Mouse (Mus musculus): ENCODE measurements around the gene Dixdc1. TPM values are rescaled to one million over a fixed set of nuclear protein-coding genes. Genes with fewer than 3 reads are reported as not detected.

The Dixdc1 gene
- total and polyA plus RNA-seq, 3 experiments = 0.07 TPM; not detected in 2

- DNase-seq (ENCODE audit: low read depth, low spot score) = no peak
- H3K4me3 ChIP-seq (ENCODE audit: control insufficient read depth in 1 of 2, insufficient read depth in 1 of 2, low read depth in 2 of 2, low read length in 2 of 2) = no peak overlapping the region
- H3K36me3 ChIP-seq (ENCODE audit: control insufficient read depth in 1 of 2, insufficient read depth in 2 of 2, low read length in 2 of 2) = no peaks in the 10 kb centered on the region
- no peaks in the 10 kb centered on the region for H3K79me2 ChIP-seq (ENCODE audit: control insufficient read depth, insufficient read depth, low read length, poor library complexity)
- H3K9me3 ChIP-seq (replicated peaks; ENCODE audit: insufficient read depth, low read length) = no peaks in the 10 kb centered on the region
- H3K4me1 ChIP-seq (ENCODE audit: control insufficient read depth in 1 of 2, insufficient read depth in 2 of 2, low read length in 2 of 2) = 0 out of 4 replicates have a peak, but pooled peaks cover 0 to 2% of the 10 kb centered on the region in 2 experiments
- H3K27me3 ChIP-seq (ENCODE audit: control insufficient read depth in 1 of 2, insufficient read depth in 2 of 2, low read length in 2 of 2) = peaks cover 0 to 10% of the 10 kb centered on the region in 2 experiments; a peak in 3 of 4 replicates
- no peak overlapping the region for H3K9ac ChIP-seq (ENCODE audit: control insufficient read depth, low read depth, low read length, poor library complexity, severe bottlenecking)
- TF ChIP-seq ZNF384 (IDR thresholded peaks at IDR 0.05; ENCODE audit: low read depth, low read length) (no peak), RAD21 (IDR thresholded peaks at IDR 0.05; ENCODE audit: low read depth, low read length) (no peak), JUND (IDR thresholded peaks at IDR 0.05; ENCODE audit: low read depth, low read length) (no peak), USF1 (IDR thresholded peaks at IDR 0.05; ENCODE audit: low read depth, low read length) (no peak), CHD2 (IDR thresholded peaks at IDR 0.05; ENCODE audit: low read length) (no peak), SIN3A (IDR thresholded peaks at IDR 0.05; ENCODE audit: low read length) (no peak), BHLHE40 (IDR thresholded peaks at IDR 0.05; ENCODE audit: borderline replicate concordance, low read depth, low read length) (no peak), TCF12 (IDR thresholded peaks at IDR 0.05; ENCODE audit: low read depth, low read length) (no peak), ZMIZ1 (IDR thresholded peaks at IDR 0.05; ENCODE audit: low read depth, low read length) (no peak), ELF1 (IDR thresholded peaks at IDR 0.05; ENCODE audit: low read depth, low read length) (no peak), POLR2A (IDR thresholded peaks at IDR 0.05; ENCODE audit: control insufficient read depth in 1 of 2, insufficient read depth in 1 of 2, low read depth in 1 of 2, low read length in 2 of 2, poor library complexity in 1 of 2) (no peak), UBTF (IDR thresholded peaks at IDR 0.05; ENCODE audit: borderline replicate concordance, insufficient read depth, low read depth, low read length) (no peak), CTCF (IDR thresholded peaks at IDR 0.05 in 2 of 3, conservative IDR thresholded peaks at IDR 0.05 in 1 of 3; ENCODE audit: control insufficient read depth in 1 of 3, insufficient read depth in 1 of 3, low read depth in 2 of 3, low read length in 3 of 3, poor library complexity in 1 of 3, severe bottlenecking in 1 of 3) (no peak), RCOR1 (IDR thresholded peaks at IDR 0.05; ENCODE audit: low read depth, low read length) (no peak), ZC3H11A (IDR thresholded peaks at IDR 0.05; ENCODE audit: low read depth, low read length) (no peak), MAFK (IDR thresholded peaks at IDR 0.05; ENCODE audit: borderline replicate concordance, low read depth, low read length) (no peak), MYC (IDR thresholded peaks at IDR 0.05; ENCODE audit: low read depth, low read length) (no peak)
- no peak overlapping the region for H3K27ac ChIP-seq (ENCODE audit: control insufficient read depth, low read depth, low read length)
These were observed 12.0 kb downstream of the Dixdc1 start for GRCm38 (mm10) chr9:50727171-50727924.

GRCm38 (mm10) chr9:50725921-50726590 lies 13.3 kb downstream of the Dixdc1 start:
- H3K27ac ChIP-seq (ENCODE audit: control insufficient read depth, low read depth, low read length) = no peak overlapping the region
- H3K9ac ChIP-seq (ENCODE audit: control insufficient read depth, low read depth, low read length, poor library complexity, severe bottlenecking) = no peak overlapping the region
- no peaks in the 10 kb centered on the region for H3K79me2 ChIP-seq (ENCODE audit: control insufficient read depth, insufficient read depth, low read length, poor library complexity)
- 0 out of 4 replicates have a peak, but pooled peaks cover 0 to 2% of the 10 kb centered on the region in 2 experiments for H3K4me1 ChIP-seq (ENCODE audit: control insufficient read depth in 1 of 2, insufficient read depth in 2 of 2, low read length in 2 of 2)
- no peaks in the 10 kb centered on the region for H3K36me3 ChIP-seq (ENCODE audit: control insufficient read depth in 1 of 2, insufficient read depth in 2 of 2, low read length in 2 of 2)
- H3K27me3 ChIP-seq (ENCODE audit: control insufficient read depth in 1 of 2, insufficient read depth in 2 of 2, low read length in 2 of 2) = peaks cover 0 to 7% of the 10 kb centered on the region in 2 experiments; a peak in 3 of 4 replicates
- no peaks in the 10 kb centered on the region for H3K9me3 ChIP-seq (replicated peaks; ENCODE audit: insufficient read depth, low read length)
- TF ChIP-seq ZKSCAN1 (IDR thresholded peaks at IDR 0.05; ENCODE audit: low read depth, low read length) (no peak), RCOR1 (IDR thresholded peaks at IDR 0.05; ENCODE audit: low read depth, low read length) (no peak), NELFE (IDR thresholded peaks at IDR 0.05; ENCODE audit: low read depth, low read length) (no peak), CHD1 (IDR thresholded peaks at IDR 0.05; ENCODE audit: low read depth, low read length) (no peak), TCF12 (IDR thresholded peaks at IDR 0.05; ENCODE audit: low read depth, low read length) (no peak), ELF1 (IDR thresholded peaks at IDR 0.05; ENCODE audit: low read depth, low read length) (no peak), MAZ (IDR thresholded peaks at IDR 0.05; ENCODE audit: low read depth, low read length) (no peak), MYC (IDR thresholded peaks at IDR 0.05; ENCODE audit: low read depth, low read length) (no peak), MXI1 (IDR thresholded peaks at IDR 0.05; ENCODE audit: low read depth, low read length) (no peak), TBP (IDR thresholded peaks at IDR 0.05; ENCODE audit: low read depth, low read length) (no peak), GATA1 (IDR thresholded peaks at IDR 0.05; ENCODE audit: low read depth, low read length) (no peak), MEF2A (IDR thresholded peaks at IDR 0.05; ENCODE audit: extremely low read depth, insufficient replicate concordance, low read depth, low read length, poor library complexity, severe bottlenecking) (no peak), GABPA (IDR thresholded peaks at IDR 0.05; ENCODE audit: low read depth, low read length) (no peak), UBTF (IDR thresholded peaks at IDR 0.05; ENCODE audit: borderline replicate concordance, insufficient read depth, low read depth, low read length) (no peak), CTCF (IDR thresholded peaks at IDR 0.05 in 2 of 3, conservative IDR thresholded peaks at IDR 0.05 in 1 of 3; ENCODE audit: control insufficient read depth in 1 of 3, insufficient read depth in 1 of 3, low read depth in 2 of 3, low read length in 3 of 3, poor library complexity in 1 of 3, severe bottlenecking in 1 of 3) (no peak), KAT2A (conservative IDR thresholded peaks at IDR 0.05; ENCODE audit: low read depth, low read length) (no peak), MAX (IDR thresholded peaks at IDR 0.05; ENCODE audit: low read length) (no peak), SMC3 (IDR thresholded peaks at IDR 0.05; ENCODE audit: low read depth, low read length) (no peak)
- H3K4me3 ChIP-seq (ENCODE audit: control insufficient read depth in 1 of 2, insufficient read depth in 1 of 2, low read depth in 2 of 2, low read length in 2 of 2) = no peak overlapping the region
- no peak for DNase-seq (ENCODE audit: low read depth, low spot score)
